Mouse (Mus musculus) right cerebral cortex, postnatal 10 days (tissue): ENCODE data around the gene Rad54l.
A peak's percentile ranks its signal among the peaks of the same experiment; 100 is the strongest.

Source experiments
- DNase-seq, 2 experiments: peaks; one replicate each; pipeline ENCODE4 v3.0.0; 2021; ENCODE audit warnings: low spot score in 2 of 2

The Rad54l gene

DNA sequence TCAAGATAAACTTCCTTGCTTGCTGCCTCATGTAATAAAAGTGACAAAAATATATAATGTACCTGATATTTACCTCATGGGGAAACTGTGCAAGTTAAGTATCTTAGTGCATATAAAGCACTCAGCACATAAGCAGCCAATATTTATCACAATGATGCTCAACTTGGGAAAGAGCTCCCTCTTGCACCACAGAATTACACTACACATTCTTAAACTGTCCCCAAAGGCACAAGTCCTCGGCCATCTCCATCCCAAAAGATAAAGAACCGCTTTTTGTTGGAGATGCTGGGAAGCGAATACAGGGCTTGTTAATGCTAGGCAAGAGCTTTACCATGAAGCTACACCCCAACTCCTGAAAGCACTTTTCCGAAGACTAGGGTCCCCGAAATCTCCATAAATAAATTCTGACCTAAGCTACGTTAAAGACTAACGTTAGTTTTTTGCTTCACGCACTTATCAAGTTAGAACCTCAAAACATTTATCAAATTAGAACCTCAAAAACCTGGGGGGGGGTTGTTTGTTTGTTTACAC, 49.3 kb downstream of the Rad54l start:
- no peak for DNase-seq

DNA sequence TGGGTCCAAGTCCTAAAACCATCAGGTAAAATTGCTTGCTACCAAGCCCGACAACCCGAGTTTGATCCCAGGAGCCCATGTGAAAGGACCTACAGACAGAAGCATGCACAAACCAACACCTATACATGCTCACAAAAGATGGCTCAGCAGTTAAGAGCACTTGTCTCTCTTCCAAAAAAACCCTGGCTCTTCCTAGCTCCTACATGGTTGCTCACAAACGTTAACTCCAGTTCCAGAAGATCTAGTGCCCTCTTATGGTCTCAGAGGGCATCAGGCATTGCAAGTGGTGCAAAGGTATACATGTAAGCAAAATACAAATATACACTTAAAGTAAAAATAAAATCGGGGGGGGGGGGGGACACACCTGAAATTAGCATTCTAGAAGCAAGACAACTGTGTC, 50.3 kb downstream of the Rad54l start:
- no peak for DNase-seq

DNA sequence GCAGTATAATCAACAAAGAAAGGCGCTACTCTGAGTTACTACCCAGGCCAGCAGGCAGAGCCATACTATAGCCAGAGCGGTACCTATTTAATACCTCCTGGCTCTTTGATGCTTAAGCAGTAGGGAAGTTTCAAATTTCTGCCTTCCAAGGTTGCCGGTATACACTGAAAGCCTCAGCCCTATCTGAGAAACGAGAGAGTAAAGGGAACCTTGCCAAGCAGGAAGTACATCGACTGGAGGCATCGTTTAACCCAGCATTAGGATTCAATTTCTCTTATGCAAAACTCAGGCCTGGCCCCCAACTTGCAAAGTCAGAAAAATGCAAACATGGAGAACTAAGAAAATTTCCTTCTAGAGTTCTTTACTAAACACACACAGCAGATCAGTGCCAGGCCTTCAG, 53.4 kb downstream of the Rad54l start:
- DNase-seq: no peak

DNA sequence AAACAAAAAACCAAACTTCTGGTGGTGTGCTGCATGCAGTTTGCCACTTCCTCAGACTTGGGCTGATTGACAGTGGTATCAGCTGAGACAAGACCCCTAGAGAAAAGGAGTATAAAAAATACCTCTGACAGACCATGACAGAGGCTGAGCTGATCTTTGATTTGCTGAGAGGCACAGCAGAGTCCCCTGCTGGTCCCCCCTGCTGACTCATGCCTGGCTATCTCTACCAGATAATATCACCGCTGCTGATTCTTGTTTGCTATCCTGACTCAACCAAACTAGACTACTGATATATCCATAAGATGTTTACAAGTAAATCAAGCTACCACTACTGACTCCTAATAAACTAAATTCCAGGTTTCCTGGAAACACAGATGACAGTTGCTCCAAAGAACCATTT, 59.6 kb downstream of the Rad54l start:
- no peak for DNase-seq

DNA sequence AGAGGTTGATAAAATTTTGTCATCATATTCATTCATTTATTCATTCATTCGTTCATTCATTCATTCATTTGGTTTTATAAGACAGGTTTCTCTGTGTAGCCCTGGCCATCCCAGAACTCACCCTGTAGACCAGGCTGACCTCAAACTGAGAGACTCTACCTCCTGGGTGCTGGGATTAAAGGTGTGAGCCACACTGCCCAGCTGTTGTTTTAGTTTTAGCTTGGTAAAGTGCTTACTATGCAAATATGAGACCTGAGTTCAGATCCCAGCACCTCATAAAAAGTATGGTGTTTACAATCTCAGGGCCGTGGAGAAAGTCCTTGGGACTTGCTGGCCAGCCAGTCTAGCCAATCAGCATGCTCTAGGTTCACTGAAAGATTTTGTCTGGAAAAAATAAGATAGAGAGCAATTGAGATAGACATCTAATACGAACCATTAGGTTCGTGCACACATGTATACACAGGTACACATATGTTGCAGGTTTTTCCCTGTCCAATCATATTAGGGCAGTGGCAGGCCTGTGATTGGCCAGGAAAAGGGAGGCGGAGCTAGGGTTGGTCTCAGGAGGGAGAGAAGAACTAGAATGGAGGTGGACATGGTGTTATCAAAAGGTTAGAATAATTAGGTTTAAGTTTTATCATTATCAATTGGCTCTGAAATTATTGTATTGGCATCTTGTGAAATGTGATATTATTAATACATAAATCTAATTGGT, 64.3 kb downstream of the Rad54l start:
- DNase-seq: no peak

GRCm38 (mm10) chr4:116057559-116057958, 65.9 kb downstream of the Rad54l start:
- DNase-seq: no peak

DNA sequence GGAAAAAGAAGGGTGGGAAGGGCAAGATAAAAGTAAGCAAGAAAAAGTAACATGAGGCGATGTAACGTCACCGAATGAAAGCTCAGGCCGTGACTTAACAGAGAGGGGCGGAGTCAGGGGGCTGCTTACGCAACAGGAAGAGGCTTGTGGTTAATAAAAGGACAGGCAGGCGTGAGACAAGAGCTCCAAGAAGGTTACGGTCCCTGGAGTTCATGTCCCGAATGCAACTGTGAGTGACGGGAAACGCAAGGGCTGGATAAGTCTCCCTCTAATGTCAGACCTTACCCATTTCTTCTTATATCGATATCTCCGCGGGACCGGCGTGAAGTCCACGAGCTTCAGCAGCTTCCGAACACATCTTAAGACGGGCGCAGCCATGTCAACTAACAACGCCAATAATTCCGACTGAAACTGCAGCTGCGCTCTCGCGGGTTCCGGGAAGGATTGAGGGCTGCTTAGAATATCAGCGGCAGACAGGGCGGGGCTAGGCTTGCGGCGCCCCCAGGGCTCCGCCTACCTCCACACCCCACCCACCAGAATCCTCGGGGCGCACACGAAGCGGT, 70.0 kb downstream of the Rad54l start, which contains the start of gene Nsun4:
Nsun4 (minus strand) TSS at position 478 of the 563 bp plus-strand sequence.
- DNase-seq: peak; percentile 92 to 93

DNA sequence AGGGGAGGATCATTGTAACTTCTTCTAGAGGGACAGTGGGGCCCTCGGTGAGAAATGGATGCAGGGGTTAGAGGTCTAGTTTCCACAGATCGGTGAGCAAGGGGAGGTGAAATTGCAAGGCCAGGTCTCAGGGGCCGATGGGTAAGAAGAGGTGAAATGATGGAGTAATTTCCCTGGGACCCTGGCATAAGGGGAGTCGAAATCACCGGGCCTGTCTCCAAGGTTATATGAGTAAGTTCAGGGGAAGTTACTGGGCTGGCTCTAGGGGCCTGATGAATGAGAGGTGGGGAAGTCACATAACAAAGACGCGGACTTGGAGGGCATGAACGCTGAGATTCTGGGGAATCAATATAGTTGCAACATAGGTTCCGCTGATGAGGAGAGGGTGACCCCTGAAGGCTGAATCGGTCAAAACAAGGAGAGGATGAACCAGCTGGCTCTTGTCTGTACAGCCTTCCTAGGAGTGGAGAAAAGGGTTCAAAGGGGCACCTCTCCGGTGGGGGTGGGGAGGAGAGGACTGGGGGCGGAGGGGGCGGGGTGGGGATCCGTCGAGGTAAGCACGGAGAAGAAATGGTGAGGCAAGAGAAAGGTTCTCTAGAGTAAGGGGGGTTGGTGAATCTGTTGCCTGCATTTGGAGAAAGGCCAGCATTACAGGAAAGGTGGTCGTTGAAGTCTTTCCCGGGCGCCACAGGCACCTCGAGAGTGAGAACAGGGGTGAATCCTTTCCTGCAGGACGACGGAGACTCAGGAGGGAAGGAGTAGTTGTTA, 70.8 kb downstream of the Rad54l start:
- DNase-seq: peak in 1 of 2 experiments; percentile 35

- DNase-seq: no peak
Measured at GRCm38 (mm10) chr4:116049211-116049610, 74.3 kb downstream of the Rad54l start.

DNA sequence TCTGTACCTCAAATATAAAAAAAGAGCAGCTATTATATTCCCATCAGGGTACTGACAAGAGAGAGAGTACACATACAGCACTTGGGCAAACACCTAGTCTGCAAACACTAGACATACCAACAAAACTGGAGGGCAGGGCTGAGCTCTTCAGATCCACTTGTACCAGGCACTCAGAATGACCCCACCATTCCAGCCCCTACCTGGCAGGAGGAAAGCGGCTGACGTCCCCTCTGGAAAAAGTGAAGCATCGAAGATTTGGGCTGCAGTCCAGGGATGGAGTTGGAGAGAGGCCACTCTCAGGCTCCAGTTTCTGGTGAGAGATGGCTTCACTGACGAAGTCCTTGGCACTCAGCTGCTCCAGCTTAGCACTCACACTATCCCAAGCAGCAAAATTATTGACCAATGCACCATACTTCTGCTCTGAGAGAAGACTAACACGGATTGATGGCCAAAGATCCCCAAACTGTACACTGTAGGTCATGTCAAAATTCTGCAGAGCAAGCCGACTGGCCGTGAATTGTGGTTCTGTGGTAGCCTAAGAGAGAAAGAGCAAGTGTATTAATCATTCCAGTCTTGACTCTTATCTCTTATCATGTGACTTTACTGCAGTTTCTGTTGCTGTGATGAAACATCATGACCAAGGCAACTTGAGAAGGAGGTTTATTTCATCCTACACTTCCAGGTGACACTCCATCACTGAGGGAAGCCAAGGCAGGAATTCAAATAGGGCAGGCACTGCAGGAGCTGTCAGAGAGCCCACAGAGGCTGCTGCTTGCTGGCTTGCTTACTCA, 75.2 kb downstream of the Rad54l start:
- DNase-seq: no peak

DNA sequence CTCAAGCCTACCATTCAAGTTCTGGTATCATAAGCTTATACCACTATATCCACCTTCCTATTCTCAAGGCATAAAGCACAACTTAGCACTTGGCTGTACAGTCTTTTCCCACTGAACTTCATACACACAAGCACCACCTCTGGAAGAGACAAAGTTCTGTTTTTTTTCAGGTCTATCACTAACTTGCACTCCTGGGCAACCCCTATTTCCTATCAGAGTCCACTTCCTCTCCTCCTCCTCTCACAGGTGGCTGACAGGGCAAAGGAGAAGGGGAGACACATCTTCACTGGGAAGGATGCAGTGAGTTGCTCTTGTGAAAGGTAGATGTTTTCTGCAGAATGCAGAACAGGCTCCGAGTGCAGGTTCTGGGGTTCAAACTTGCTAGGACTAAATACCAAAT, 75.8 kb downstream of the Rad54l start:
- no peak for DNase-seq

DNA sequence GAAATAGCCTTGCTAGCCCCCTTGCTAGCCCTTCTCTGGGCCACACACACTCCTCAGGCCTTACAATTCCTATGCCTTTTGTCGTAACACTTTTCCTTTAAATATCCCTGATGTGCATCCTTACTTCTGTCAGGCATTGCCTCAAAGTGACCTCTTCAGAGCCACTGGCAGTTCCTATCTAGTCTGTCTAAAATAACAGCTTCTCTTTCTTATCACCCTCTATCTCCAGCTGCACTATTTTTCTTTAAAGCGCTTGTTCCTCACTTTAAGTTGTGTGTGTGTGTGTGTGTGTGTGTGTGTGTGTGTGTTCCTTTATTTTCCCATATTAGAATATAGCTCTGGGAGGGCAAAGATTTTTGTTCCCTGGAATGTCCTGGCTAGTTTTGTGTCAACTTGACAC, 76.9 kb downstream of the Rad54l start:
- DNase-seq: no peak
